Mouse (Mus musculus): ENCODE results near the gene Rep15. TPM values are rescaled to one million over a fixed set of nuclear protein-coding genes. Genes with fewer than 3 reads are reported as not detected.

The Rep15 gene
- polyA plus RNA-seq, 1 experiment from 2014 or later = 0.66 TPM

- ATAC-seq (replicated peaks) = peak; percentile 82
Measured at GRCm38 (mm10) chr6:147062034-147062433, 29.6 kb downstream of the Rep15 start.

DNA sequence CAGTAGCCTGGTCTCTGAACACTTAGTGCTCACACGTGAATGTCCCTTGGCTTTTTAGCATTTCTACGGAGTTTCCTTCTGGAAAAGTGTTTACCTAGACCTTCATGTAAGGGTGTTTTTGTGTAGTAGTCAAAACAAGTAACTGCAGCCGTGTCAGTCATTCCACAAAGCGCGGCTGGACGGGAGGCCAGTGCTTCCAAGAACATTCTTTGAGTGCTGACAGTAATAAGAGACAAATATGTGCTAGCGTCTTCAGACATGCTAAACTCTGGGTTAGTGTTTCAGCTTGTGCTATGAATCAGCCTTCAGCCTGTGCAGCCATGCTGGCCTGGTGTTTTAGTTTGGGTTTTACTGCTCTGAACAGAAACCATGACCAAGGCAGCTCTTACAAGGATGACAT is 30.3 kb downstream of the Rep15 start:
- H3K9ac ChIP-seq (replicated peaks) = no peak overlapping the region
- H3K27ac ChIP-seq (replicated peaks) = no peak overlapping the region
- no peaks in the 10 kb centered on the region for H3K9me3 ChIP-seq
- no peak for ATAC-seq (replicated peaks)
- H3K27me3 ChIP-seq = no peaks in the 10 kb centered on the region
- WGBS = 66% methylated on average over 7 of the region's 7 CpGs
- no peak overlapping the region for H3K4me3 ChIP-seq
- H3K4me2 ChIP-seq (replicated peaks) = no peak overlapping the region
- peaks cover 9% of the 10 kb centered on the region for H3K4me1 ChIP-seq
- peaks cover 26% of the 10 kb centered on the region for H3K36me3 ChIP-seq

More at GRCm38 (mm10) chr6:147062034-147062433, 29.6 kb downstream of the Rep15 start:
- WGBS = 20% methylated on average over 7 of the region's 7 CpGs
- no peak overlapping the region for H3K4me3 ChIP-seq
- H3K27me3 ChIP-seq = no peaks in the 10 kb centered on the region
- H3K27ac ChIP-seq (replicated peaks) = 0 out of 2 replicates have a peak overlapping the region, but pooled peaks have one; percentile 32
- peaks cover 9% of the 10 kb centered on the region for H3K4me1 ChIP-seq
- H3K4me2 ChIP-seq (replicated peaks) = no peak overlapping the region
- no peak overlapping the region for H3K9ac ChIP-seq (replicated peaks)
- peaks cover 24% of the 10 kb centered on the region for H3K36me3 ChIP-seq
- H3K9me3 ChIP-seq = no peaks in the 10 kb centered on the region

GRCm38 (mm10) chr6:147064226-147064943 is 32.0 kb downstream of the Rep15 start:
- 94% methylated on average over 10 of the region's 10 CpGs for WGBS

GRCm38 (mm10) chr6:147064944-147065261 is 32.5 kb downstream of the Rep15 start:
- Histone ChIP-seq H3K4me2 (replicated peaks) (no peak overlapping the region), H3K27ac (replicated peaks) (no peak overlapping the region), H3K27me3 (no peaks in the 10 kb centered on the region), H3K4me1 (peaks cover 9% of the 10 kb centered on the region), H3K4me3 (no peak overlapping the region), H3K9me3 (no peaks in the 10 kb centered on the region), H3K9ac (replicated peaks) (no peak overlapping the region), H3K36me3 (peaks cover 28% of the 10 kb centered on the region)
- 89% methylated on average over 6 of the region's 6 CpGs for WGBS
- ATAC-seq (replicated peaks) = no peak

More at GRCm38 (mm10) chr6:147064226-147064943, 32.0 kb downstream of the Rep15 start:
- ATAC-seq (replicated peaks) = no peak
- no peak overlapping the region for H3K9ac ChIP-seq (replicated peaks)
- no peaks in the 10 kb centered on the region for H3K9me3 ChIP-seq
- H3K4me1 ChIP-seq = peaks cover 9% of the 10 kb centered on the region
- no peak overlapping the region for H3K4me2 ChIP-seq (replicated peaks)
- H3K4me3 ChIP-seq = no peak overlapping the region
- no peak overlapping the region for H3K27ac ChIP-seq (replicated peaks)
- peaks cover 28% of the 10 kb centered on the region for H3K36me3 ChIP-seq
- no peaks in the 10 kb centered on the region for H3K27me3 ChIP-seq

GRCm38 (mm10) chr6:147075808-147076387 is 43.5 kb downstream of the Rep15 start:
- H3K36me3 ChIP-seq = peaks cover 3% of the 10 kb centered on the region; the same call in 1 of the 2 replicates
- H3K4me2 ChIP-seq (replicated peaks) = no peak overlapping the region
- H3K9ac ChIP-seq (replicated peaks) = no peak overlapping the region
- WGBS = 14% methylated on average over 5 of the region's 5 CpGs
- ATAC-seq (replicated peaks) = peak; percentile 87
- H3K9me3 ChIP-seq = no peaks in the 10 kb centered on the region
- H3K27me3 ChIP-seq = no peaks in the 10 kb centered on the region
- peaks cover 9% of the 10 kb centered on the region for H3K4me1 ChIP-seq
- no peak overlapping the region for H3K4me3 ChIP-seq
- H3K27ac ChIP-seq (replicated peaks) = peak overlapping the region; percentile 60

DNA sequence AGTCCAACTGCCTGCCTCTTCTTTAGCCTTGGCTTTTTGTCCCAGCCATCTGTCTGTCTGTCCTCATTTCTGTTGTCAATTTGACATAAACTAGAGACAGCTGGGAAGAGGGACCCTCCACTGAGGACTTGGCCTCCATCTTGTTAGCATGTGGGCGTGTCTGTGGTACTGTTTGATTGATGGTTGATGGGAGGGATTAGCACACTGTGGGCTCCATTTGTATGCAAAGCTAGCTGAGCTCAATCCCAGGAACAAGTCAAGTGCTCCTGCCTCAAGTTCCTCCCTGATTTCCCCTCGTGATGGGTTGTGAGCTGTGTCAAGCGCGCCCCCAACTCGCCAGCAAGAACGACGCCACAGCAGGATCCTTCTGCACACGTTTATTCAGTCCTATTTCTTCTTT is 44.5 kb downstream of the Rep15 start:
- Histone ChIP-seq H3K27me3 (no peaks in the 10 kb centered on the region), H3K36me3 (peaks cover 3% of the 10 kb centered on the region; the same call in 1 of the 2 replicates), H3K9ac (replicated peaks) (no peak overlapping the region), H3K4me2 (replicated peaks) (no peak overlapping the region), H3K4me3 (no peak overlapping the region), H3K9me3 (no peaks in the 10 kb centered on the region), H3K27ac (replicated peaks) (no peak overlapping the region), H3K4me1 (peaks cover 9% of the 10 kb centered on the region)
- peak; percentile 72 for ATAC-seq (replicated peaks)
- 72% methylated on average over 8 of the region's 8 CpGs for WGBS

DNA sequence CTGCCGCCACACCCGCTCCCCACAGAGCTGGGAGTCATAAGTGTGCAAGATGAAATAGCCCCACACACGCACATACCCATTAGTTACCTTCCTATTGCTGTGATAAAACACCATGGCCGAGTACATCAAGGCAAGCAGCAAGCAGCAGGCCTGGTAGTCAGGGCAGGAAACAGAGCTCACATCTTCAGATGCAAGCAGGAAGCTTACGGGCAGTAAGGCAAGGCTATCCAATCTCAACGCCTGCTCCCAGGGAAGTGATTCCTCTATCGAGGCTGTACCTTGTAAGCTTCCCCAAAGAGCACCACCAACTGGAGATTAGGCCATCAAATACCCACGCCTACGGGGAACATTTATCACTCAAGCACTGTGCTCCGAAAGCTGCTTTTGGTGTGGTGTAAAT is 47.5 kb downstream of the Rep15 start:
- 96% methylated on average over 10 of the region's 10 CpGs for WGBS
- Histone ChIP-seq H3K4me2 (replicated peaks) (no peak overlapping the region), H3K36me3 (no peaks in the 10 kb centered on the region), H3K4me3 (no peak overlapping the region), H3K27ac (replicated peaks) (no peak overlapping the region), H3K9ac (replicated peaks) (no peak overlapping the region), H3K9me3 (no peaks in the 10 kb centered on the region), H3K27me3 (no peaks in the 10 kb centered on the region), H3K4me1 (peaks cover 9% of the 10 kb centered on the region)
- no peak for ATAC-seq (replicated peaks)

Other genes with a start within 250 kb of the Rep15 start
- gene Arntl2, start 236.5 kb upstream of the Rep15 start, polyA plus RNA-seq (2015; fragmentation: Nextera tagmentation; extraction: Ambion mirVana) = 2.6 and 2.7 TPM in 2 replicates
- not detected in 2 replicates for gene Smco2, start 182.5 kb upstream of the Rep15 start, polyA plus RNA-seq (2015; fragmentation: Nextera tagmentation; extraction: Ambion mirVana)
- 14.2 and 19.4 TPM in 2 replicates for gene Ppfibp1, start 144.1 kb upstream of the Rep15 start, polyA plus RNA-seq (2015; fragmentation: Nextera tagmentation; extraction: Ambion mirVana)
- not detected in 2 replicates for gene 1700034J05Rik, start 78.2 kb upstream of the Rep15 start, polyA plus RNA-seq (2015; fragmentation: Nextera tagmentation; extraction: Ambion mirVana)
- 82.5 and 88.5 TPM in 2 replicates for gene Mrps35, start 10.2 kb downstream of the Rep15 start, polyA plus RNA-seq (2015; fragmentation: Nextera tagmentation; extraction: Ambion mirVana)
- gene Mansc4, start 54.4 kb downstream of the Rep15 start, polyA plus RNA-seq (2015; fragmentation: Nextera tagmentation; extraction: Ambion mirVana) = 0.72 and 1.7 TPM in 2 replicates
- gene Klhl42, start 58.8 kb downstream of the Rep15 start, polyA plus RNA-seq (2015; fragmentation: Nextera tagmentation; extraction: Ambion mirVana) = 6.0 and 6.4 TPM in 2 replicates
- gene Pthlh, start 231.6 kb downstream of the Rep15 start, polyA plus RNA-seq (2015; fragmentation: Nextera tagmentation; extraction: Ambion mirVana) = 0.89 and 1.2 TPM in 2 replicates